Mouse (Mus musculus) neutrophil, adult 83 days (primary cell): ENCODE measurements around the gene Gcm2. TPM values are rescaled to one million over a fixed set of nuclear protein-coding genes. Genes with fewer than 3 reads are reported as not detected.

Source experiments
- total RNA-seq, 2 experiments: library from RNA; stranded (reverse); gene quantifications; one replicate each; pipeline ENCODE4 v1.2.4; 2023

Gcm2 gene
- total RNA-seq = not detected

GRCm38 (mm10) chr13:41110935-41111334 is at the start of gene Gcm2:
Gene Gcm2, minus strand, starts transcription at chr13:41111035.

GRCm38 (mm10) chr13:41113940-41114339 is 3.1 kb upstream of the Gcm2 start, which contains the start of gene Sycp2l:
Gene Sycp2l, plus strand, starts transcription at chr13:41114307.

GRCm38 (mm10) chr13:41079421-41079780 is 31.4 kb downstream of the Gcm2 start, which contains the start of gene Mak:
Gene Mak, minus strand, starts transcription at chr13:41079706.

Other genes starting within 250 kb of the Gcm2 start
- gene Pak1ip1, start 110.0 kb downstream of the Gcm2 start, total RNA-seq = 10 to 100 TPM; 39.1 to 42.8 TPM
- gene Tmem14c, start 94.7 kb downstream of the Gcm2 start, total RNA-seq = 100 to 1,000 TPM; 100 to 133 TPM
- under 1 TPM in 1 of 2 experiments, not detected in 1; 0.09 TPM for gene Mak, start 31.3 kb downstream of the Gcm2 start, total RNA-seq
- gene Sycp2l, start 3.3 kb upstream of the Gcm2 start, total RNA-seq = not detected
- not detected for gene Elovl2, start 109.4 kb upstream of the Gcm2 start, total RNA-seq
- gene Smim13, start 138.8 kb upstream of the Gcm2 start, total RNA-seq = 1 to 10 TPM; 4.6 to 5.2 TPM
- not detected for gene Gm17364, start 162.9 kb upstream of the Gcm2 start, total RNA-seq